Mouse (Mus musculus) thymus, adult 18-20 months (tissue): ENCODE results near the gene Erg28.
A peak's percentile ranks its signal among the peaks of the same experiment; 100 is the strongest.

Experiments
- DNase-seq, 2 experiments: peaks; one replicate each; pipeline ENCODE4 v3.0.0; 2022; ENCODE audit warnings: mixed read lengths in 2 of 2

Gene Erg28

DNA sequence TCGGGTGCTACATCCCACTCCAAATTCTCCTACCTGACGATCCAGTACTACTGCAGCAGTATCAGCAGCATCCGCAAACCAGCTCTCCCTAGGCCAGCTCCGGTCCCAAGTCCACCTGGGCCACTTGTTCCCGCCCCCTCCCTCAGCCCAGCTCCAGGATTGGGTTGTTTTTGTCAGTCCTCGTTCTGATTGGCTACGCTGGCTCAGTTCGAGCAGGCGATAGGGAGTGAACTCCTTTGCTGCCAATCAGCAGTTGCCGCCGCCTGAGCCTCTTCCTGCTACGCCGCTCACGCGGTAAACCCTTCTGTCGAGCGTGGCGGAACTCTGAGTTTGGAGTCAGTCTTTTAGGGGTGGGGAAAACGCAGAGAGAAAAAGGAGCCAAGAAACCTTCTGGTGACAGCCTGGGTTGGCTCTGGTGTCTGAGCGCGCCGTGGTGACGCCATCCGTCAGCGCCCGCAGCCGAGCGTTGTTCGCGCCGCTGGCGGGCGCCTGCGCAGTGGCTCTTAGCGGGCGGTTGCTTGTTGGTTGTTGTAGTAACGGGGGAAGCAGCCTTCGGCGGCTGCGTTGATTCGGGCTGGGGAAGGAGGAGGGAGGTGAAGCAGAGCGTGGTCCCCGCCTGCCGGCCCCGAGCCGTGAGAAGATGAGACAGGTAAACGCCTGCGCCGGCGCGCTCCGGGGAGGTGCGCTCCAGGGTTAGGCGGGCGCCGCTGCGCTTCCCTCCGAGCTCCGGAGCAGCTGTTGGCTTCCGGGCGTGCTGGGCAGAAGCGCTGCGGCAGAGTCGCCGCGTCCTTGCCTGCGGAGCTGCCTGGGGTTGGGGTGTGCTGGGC lies at the start of gene Erg28, which contains the start of gene Ttll5:
Gene Erg28 (minus strand): TSS at position 113 of the 827 bp plus-strand sequence.
Gene Ttll5 (plus strand): TSS at position 222 of the 827 bp plus-strand sequence.
- peak; percentile 89 to 94 for DNase-seq

DNA sequence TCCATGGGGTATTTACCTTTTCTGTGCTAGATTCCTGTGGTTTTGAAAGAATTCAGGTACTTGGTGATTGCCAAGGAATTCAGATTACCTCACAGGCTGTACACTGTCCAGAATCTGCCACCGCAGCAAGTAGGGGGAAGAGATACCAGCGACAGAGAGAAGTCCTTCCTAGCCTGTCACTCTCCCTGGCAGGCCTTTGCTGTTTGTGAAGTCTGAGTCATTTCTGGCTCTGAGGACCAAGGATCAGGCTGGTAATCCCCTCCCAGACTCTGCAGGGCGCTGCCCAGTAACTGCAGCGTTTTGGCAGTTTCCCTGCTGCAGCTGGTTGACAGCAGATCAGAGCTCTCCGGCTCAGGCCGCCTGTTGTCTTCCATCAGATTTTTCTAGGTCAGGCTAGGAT lies 45.1 kb upstream of the Erg28 start:
- DNase-seq, result no peak

DNA sequence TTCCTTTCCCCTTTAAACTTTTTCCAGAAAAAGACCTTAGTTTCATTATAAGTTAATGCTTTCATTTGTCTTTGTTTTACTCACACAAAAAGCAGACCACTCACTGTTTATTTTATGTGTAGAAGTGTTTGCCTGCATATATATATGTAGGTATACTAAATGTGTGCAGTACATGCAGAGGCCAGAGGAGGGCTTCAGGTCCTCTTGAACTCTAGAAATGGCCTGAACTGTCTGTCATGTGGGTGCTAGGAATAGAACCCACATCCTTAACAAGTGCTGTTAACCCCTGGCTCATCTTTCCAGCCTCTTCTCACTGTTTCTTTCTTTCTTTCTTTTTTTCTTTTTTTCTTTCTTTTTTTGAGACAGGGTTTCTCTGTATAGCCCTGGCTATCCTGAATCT lies 42.8 kb upstream of the Erg28 start:
- DNase-seq, result no peak

DNA sequence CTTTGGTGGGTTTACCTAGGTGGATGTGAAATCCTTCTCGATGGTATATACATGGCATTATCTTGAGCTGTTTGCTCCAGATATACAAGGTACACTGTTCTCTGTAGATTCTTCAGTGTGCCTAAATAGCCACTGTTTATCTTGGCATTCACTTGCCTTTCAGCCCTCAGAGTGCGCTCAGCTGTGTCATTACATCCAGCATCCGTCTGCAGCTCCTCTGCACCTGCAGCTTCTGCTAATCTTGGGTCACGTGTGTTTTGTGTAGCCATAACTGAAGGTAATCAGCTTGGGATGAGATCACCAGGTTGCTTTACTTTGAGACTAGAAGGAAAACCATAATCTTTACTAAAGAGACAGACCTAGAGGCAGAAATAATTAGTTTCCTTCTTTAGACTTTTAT lies 42.3 kb upstream of the Erg28 start:
- DNase-seq, result no peak

- DNase-seq, result no peak
Measured at GRCm38 (mm10) chr12:85865526-85865925, 41.2 kb upstream of the Erg28 start.

GRCm38 (mm10) chr12:85862514-85862913 lies 38.2 kb upstream of the Erg28 start:
- no peak for DNase-seq

DNA sequence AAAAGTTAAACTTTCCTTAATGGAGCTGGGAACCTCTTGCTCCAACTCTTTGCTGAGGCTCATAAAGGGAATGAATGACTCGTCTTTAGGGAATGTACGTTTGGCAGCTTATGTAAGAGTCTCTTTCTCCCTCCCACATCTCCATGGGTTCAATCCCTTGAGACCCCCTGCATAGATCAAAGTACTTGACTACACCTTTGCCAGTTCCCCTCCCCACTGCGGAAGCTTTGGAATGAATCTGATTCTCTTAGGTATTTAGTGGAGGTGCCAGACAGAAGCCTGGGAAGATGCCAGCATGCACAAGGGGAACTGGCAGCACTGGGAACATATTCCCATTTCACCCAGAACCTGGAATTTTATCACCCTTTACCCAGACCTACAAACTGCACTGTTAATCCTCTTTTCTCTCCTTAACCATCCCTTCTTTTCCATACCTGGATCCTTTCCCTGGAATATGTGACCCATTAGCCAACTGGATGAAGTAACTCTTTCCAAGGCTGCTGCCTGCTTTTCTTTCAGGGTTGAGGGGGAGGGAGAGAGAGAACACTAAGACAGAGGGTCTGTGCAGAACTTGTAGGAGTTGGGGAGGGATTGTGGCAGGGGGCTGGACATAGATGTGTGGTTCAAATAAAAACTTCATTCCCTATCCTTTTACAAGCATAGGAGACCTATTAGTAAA lies 35.3 kb upstream of the Erg28 start:
- no peak for DNase-seq

DNA sequence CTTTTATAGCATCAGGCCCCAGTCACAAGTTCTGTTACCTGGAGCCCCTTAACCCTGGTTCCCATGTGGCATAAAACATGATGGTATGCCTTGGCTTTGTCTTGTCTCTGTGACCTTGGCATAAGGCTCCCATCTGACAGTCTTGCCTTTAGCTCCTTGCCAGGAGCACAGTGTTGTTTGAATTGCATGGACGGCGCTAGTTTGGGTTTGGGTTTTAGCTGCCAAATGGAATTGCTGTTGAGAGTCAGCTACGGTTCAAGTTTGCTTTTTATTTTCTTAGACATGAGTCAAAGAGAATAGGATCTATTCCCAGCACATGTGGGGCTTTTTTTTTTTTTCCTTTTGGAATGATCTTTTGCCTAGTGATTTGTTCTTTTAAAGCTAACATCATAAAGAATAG lies 34.8 kb upstream of the Erg28 start:
- no peak for DNase-seq

DNA sequence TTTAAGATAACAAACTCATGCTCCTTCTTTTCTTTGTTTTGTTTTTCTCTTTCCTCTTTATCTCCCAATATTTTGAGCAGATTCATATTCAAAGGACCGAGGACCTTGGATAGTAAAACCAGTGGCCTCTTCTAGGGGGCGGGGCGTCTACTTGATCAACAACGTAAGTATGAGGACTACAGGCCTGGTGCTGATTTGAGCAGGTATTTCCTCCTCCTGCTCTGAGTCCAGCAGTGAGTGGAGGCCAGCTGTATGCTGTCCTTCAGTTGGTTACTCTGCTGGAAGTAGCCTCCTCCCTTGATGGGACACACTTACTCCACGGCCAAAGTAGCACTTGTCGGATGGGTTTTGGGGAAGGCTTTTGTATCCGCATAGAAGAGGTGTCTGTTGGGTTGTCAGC lies 33.0 kb upstream of the Erg28 start:
- DNase-seq, result no peak

- no peak for DNase-seq
Measured at GRCm38 (mm10) chr12:85854271-85854670, 29.9 kb upstream of the Erg28 start.

- DNase-seq, result no peak
Measured at GRCm38 (mm10) chr12:85853836-85854235, 29.5 kb upstream of the Erg28 start.

DNA sequence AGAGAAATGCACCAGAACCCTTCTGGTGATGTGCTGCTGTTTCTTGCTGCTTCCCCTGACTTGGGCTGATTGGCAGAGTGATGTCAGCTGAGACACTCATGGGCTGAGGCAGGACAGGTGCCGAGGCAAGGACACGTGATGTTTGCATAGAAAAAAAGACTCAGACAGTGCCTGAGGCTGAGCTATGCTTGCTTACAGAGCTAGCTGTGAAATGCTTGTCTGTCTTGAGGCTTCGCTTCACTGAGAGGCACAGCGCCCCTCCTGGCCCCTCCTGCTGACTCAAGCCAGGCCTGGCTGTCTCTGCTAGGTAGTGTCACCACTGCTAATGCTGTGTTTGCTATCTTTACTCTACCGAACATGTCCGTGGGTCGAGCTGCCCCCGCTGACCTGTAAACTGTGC lies 26.3 kb upstream of the Erg28 start:
- DNase-seq, result no peak

DNA sequence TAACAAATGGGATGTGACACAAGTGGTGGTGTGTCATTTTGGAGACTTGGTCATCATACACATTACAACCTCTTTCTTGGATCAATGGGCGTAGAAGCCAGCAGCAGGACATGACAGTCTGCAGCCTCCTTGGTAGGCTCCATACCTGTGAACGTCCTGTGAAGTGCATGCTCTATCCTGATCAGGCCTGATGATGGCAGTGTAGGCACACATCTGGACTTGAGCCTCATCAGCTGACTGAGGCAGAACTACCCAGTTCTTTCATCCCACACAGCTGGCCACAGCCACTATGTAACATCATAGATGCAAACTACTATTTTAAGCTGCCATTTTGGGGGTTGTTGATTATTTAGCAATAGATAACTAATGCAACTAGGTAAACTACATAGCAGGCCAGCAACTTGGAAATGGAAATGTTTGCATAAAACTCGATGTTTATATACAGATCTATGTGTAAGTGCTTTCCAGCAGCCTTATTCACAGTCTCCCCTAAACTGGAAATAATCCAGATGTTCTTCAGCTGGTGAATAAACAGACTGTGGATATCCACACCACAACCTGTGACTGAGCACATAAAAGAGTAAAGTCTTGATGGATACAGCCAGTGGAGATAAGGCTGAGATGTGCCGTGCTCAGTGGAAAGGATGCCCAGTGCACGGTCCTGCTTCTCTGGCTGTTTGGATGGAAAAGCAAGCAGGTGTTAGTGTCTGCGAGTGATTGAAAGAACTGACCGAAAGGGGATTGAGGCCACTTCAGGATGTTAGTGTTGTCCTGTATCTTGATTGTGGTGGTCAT lies 24.0 kb upstream of the Erg28 start:
- DNase-seq, result no peak

DNA sequence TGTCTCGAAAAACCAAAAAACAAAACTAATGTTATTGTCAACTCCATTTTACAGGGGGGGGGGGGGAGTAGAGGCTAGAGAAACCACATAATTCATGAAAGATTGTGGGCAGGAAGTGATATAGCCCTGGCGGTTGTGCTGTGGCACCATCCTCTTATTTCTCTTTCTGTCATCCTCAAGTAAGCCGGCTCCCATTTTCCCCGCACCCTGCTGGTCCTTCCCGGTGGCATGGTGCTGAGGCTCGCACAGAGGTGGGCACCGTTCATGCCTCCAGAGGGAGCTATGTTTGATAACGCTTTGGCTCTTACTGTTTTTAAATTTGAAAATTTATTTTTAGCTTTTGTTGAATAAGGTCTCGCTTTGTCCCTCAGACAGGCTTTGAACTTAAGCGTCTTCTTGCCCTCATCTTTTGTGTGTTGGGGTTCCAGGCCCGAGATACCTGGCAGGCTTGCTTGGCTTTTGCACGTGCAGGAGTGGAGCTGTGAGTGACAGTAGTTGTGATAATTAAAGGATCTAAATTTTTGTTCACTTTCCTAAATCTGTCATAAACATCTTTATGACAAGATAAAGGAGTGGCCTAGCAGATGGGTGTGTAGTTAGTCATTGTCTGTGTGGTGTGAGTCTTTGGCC lies 15.1 kb upstream of the Erg28 start:
- DNase-seq, result peak; percentile 16 to 39

- no peak for DNase-seq
Measured at GRCm38 (mm10) chr12:85837765-85838164, 13.4 kb upstream of the Erg28 start.

DNA sequence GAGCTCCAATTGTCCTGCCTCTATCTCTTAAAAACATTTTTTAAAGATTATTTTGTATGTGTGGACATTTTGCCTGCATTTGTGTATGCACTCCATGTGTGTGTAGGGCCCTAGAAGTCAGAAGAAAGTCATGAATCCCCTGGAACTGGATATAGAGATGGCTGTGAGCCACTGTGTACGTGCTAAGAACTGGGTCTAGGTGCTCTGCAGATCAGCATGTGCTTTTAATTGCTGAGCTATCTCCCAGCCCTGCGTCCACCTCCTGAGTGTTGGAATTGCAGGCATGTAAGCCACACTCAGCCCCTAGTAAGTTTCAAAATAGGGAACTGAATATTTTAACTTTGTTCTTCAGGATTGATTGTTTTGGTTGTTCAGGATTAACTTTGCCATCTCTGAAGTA lies 10.2 kb upstream of the Erg28 start:
- no peak for DNase-seq

DNA sequence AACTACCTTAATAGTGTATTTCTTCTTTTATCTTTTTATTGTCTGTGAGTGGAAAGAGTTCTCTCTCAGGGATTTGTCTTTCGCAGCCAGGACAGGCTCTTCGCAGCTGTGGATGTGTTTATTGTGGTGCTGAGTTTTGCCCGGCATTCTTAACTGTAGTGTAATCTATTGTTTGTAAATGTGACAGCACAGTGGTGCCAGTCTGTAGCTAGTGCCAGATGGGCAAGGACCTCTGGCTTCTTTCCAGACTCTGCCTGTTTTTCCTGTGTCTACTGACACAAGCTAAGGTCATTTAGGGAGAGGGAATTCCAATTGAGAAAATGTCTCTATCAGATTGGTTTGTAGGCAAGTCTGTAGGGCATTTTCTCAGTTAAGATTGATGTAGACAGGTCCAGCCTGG lies 6.3 kb upstream of the Erg28 start:
- no peak for DNase-seq

DNA sequence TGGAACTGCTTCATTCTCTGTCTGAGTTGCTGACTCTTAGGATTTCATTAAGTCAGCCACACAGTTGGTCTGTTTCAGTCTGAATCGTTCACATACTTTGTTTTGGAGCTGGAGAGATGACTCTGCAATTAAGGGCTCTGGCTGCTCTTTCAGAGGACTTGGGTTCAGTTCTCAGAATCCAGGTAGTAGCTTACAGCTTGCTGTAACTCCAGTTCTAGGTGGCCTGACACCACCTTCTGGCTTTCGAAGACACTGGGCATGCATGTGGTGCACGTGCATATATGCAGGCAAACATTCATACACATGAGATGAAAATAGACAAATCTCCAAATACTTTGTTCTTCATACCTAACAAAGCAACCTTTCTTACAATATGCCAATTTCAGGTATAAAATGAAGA lies 5.5 kb upstream of the Erg28 start:
- DNase-seq, result no peak

DNA sequence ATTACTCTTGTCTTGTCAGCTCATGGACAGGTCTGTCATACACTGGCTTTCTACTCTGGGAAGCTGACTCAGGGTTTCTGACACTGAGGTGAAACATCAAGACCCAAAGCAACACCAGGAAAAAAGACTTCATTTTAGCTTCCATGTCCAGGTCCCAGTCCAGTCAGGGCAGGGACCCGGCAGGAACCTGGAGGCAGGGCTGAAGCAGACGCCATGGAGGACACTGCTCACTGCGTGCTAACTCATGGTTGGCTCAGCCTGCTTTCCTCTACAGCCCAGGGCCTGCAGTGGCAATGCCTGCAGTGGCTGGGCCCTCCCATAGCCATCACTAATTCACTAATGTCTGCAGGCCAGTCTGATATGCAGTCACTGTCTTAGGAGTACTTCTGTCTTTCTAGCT lies 4.5 kb upstream of the Erg28 start:
- no peak for DNase-seq

GRCm38 (mm10) chr12:85825822-85826221 lies 1.5 kb upstream of the Erg28 start:
- DNase-seq, result no peak

- DNase-seq, result no peak
Measured at GRCm38 (mm10) chr12:85825361-85825760, 1.0 kb upstream of the Erg28 start.

DNA sequence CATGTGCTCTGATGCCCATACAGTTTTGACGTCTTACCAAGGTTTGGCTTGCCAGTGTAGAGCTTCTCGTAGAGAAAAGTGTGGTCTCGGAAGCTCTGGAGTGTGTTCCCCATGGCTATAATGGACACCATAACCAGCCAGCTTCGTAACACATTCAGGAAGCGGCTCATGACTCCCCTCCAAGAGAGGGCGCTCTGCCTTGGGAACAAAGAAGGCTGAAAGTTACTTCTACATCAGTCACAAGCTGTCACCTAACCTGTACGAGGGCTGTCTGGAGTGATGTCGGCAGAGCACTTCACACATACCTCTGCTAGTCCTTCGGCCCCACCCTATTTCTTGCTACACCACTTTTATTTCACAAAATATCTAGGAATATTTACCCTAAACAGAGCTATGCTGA lies 2.3 kb downstream of the Erg28 start:
- DNase-seq, result no peak

GRCm38 (mm10) chr12:85813599-85813998 lies 10.8 kb downstream of the Erg28 start:
- DNase-seq, result no peak
